Mouse (Mus musculus) embryonic facial prominence, embryonic 13.5 days (tissue): ENCODE data around the gene Nprl3. TPM values are rescaled to one million over a fixed set of nuclear protein-coding genes. Genes with fewer than 3 reads are reported as not detected.
"Not testable (repeated sequence)": the region's sequence is repeated elsewhere in the genome, so short reads cannot be mapped to it uniquely, and the experiment has no call there.

ENCODE experiments used
- ATAC-seq: fragments of 200-750 bp; cut with Nextera tagmentation; 2 replicates; pipeline ENCODE4 v1.8.0; 2017; ENCODE audit warnings: low read depth; ENCODE audit not compliant: insufficient number of reproducible peaks, insufficient read depth, low FRiP score, low TSS enrichment
- H3K27ac ChIP-seq: fragments of 300-500 bp; sonication (generic); 2 replicates; pipeline ENCODE4 v1.5.1; 2015; ENCODE audit warnings: moderate library complexity, mild to moderate bottlenecking, inconsistent platforms
- H3K27me3 ChIP-seq: fragments of 300-500 bp; sonication (generic); 2 replicates; pipeline ENCODE4 v1.6.1; 2015; ENCODE audit warnings: mild to moderate bottlenecking, inconsistent platforms
- H3K36me3 ChIP-seq: fragments of 300-500 bp; sonication (generic); 2 replicates; pipeline ENCODE4 v1.6.1; 2015; ENCODE audit warnings: mild to moderate bottlenecking, inconsistent platforms
- H3K4me1 ChIP-seq: fragments of 300-500 bp; sonication (generic); 2 replicates; pipeline ENCODE4 v1.6.1; 2015; ENCODE audit warnings: inconsistent platforms
- H3K4me2 ChIP-seq: fragments of 300-500 bp; sonication (generic); 2 replicates; pipeline ENCODE4 v1.6.1; 2015; ENCODE audit warnings: moderate library complexity, mild to moderate bottlenecking, inconsistent platforms
- H3K4me3 ChIP-seq: fragments of 300-500 bp; sonication (generic); 2 replicates; pipeline ENCODE4 v1.5.1; 2015; ENCODE audit warnings: mild to moderate bottlenecking, inconsistent platforms
- H3K9ac ChIP-seq: fragments of 300-500 bp; sonication (generic); 2 replicates; pipeline ENCODE4 v1.6.1; 2015; ENCODE audit warnings: mild to moderate bottlenecking, inconsistent platforms
- H3K9me3 ChIP-seq: fragments of 300-500 bp; sonication (generic); 2 replicates; pipeline ENCODE4 v1.6.1; 2016; ENCODE audit warnings: inconsistent platforms
- WGBS: fragments of 180-500 bp; shearing (Covaris S2); methylation state at CpG from one replicate; pipeline ENCODE4 v1.1.7; 2015; ENCODE audit warnings: mixed read lengths; 5-methylcytosine and 5-hydroxymethylcytosine counted together
- polyA plus RNA-seq: library from polyadenylated mRNA; unstranded; fragments of >200 nt; fragmentation: Nextera tagmentation; extraction: Ambion mirVana; gene quantifications from 2 replicates; pipeline ENCODE4 v1.2.1, GENCODE M21; 2015

The Nprl3 gene
- polyA plus RNA-seq = 42.6 and 46.9 TPM in 2 replicates

- H3K4me1 ChIP-seq = peaks cover 19% of the 10 kb centered on the region
- H3K27me3 ChIP-seq = no peaks in the 10 kb centered on the region
- peak within 1 kb of the TSS; percentile 97 for H3K9ac ChIP-seq
- WGBS = under 1% methylated on average over 54 of the region's 54 CpGs
- peak within 1 kb of the TSS; percentile 84 for H3K4me3 ChIP-seq
- peak within 1 kb of the TSS; percentile 59 for H3K4me2 ChIP-seq
- no peaks in the 10 kb centered on the region for H3K9me3 ChIP-seq
- peaks cover 6% of the 10 kb centered on the region for H3K36me3 ChIP-seq
- peak; percentile 98 for ATAC-seq
- H3K27ac ChIP-seq = peak within 1 kb of the TSS; percentile 96
Observed at GRCm38 (mm10) chr11:32267188-32267884, at the start of gene Nprl3. TSS of gene Nprl3 (minus strand) at chr11:32267707.

DNA sequence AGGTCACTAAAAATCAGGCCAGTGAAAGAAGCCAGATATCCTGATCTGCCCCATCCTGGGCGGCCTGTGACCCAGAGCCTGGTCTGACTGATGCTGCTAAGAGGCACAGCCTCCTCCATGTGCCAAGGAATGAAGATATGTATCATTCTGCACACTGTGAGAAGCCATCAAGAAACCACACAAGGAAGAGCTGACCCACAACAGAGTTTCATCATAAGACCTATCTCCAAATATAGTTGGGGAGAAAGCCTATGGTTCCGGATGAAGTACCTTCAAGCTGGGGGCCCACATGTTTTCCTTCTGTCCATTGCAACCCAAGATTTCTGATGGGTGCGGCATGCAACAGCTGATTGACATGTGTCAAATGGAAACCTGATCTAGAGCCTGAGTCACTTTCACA is 48.5 kb upstream of the Nprl3 start:
- no peak overlapping the region for H3K4me2 ChIP-seq
- H3K4me3 ChIP-seq = no peak overlapping the region
- no peaks in the 10 kb centered on the region for H3K9me3 ChIP-seq
- no peaks in the 10 kb centered on the region for H3K4me1 ChIP-seq
- no peak for ATAC-seq
- H3K27ac ChIP-seq = no peak overlapping the region
- 81% methylated on average over 3 of the region's 3 CpGs for WGBS
- no peak overlapping the region for H3K9ac ChIP-seq
- H3K36me3 ChIP-seq = no peaks in the 10 kb centered on the region
- H3K27me3 ChIP-seq = no peaks in the 10 kb centered on the region

GRCm38 (mm10) chr11:32309928-32310327 is 42.4 kb upstream of the Nprl3 start:
- Histone ChIP-seq H3K9me3 (no peaks in the 10 kb centered on the region), H3K27me3 (no peaks in the 10 kb centered on the region), H3K36me3 (no peaks in the 10 kb centered on the region), H3K4me1 (no peaks in the 10 kb centered on the region), H3K27ac (no peak overlapping the region), H3K9ac (no peak overlapping the region), H3K4me2 (no peak overlapping the region), H3K4me3 (no peak overlapping the region)
- ATAC-seq = no peak
- 63% methylated on average over 3 of the region's 3 CpGs for WGBS

DNA sequence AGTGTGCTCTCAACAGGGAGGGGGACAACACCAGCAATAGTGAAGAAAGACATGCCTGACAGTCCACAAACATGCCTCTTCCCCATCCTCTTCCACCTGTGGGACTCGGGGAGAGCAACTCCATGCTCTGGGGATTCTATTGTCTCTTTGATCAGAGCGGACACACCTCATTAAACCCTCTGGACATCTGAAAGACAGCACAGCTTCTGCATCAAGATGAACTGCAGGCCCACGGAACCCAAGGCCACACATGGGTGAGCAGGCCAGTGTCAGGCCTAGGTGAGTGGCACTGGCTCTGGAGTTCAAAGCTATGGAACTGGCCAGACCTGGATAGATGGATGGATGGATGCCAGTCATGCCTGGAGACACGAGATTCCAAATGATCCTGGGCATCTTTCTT is 41.9 kb upstream of the Nprl3 start:
- H3K36me3 ChIP-seq = no peaks in the 10 kb centered on the region
- WGBS = 59% methylated on average over 4 of the region's 4 CpGs
- no peak overlapping the region for H3K27ac ChIP-seq
- no peak for ATAC-seq
- no peaks in the 10 kb centered on the region for H3K27me3 ChIP-seq
- H3K4me2 ChIP-seq = no peak overlapping the region
- H3K4me3 ChIP-seq = no peak overlapping the region
- no peak overlapping the region for H3K9ac ChIP-seq
- H3K9me3 ChIP-seq = no peaks in the 10 kb centered on the region
- no peaks in the 10 kb centered on the region for H3K4me1 ChIP-seq

GRCm38 (mm10) chr11:32307006-32307405 is 39.5 kb upstream of the Nprl3 start:
- H3K4me3 ChIP-seq = no peak overlapping the region
- no peaks in the 10 kb centered on the region for H3K4me1 ChIP-seq
- no peaks in the 10 kb centered on the region for H3K36me3 ChIP-seq
- peaks cover 3% of the 10 kb centered on the region; the same call in 1 of the 2 replicates for H3K27me3 ChIP-seq
- H3K27ac ChIP-seq = no peak overlapping the region
- 79% methylated on average over 1 of the region's 1 CpGs for WGBS
- no peak for ATAC-seq
- H3K9me3 ChIP-seq = no peaks in the 10 kb centered on the region
- no peak overlapping the region for H3K9ac ChIP-seq
- H3K4me2 ChIP-seq = no peak overlapping the region

GRCm38 (mm10) chr11:32303455-32303854 is 35.9 kb upstream of the Nprl3 start:
- Histone ChIP-seq H3K4me1 (no peaks in the 10 kb centered on the region), H3K4me3 (no peak overlapping the region), H3K27ac (no peak overlapping the region), H3K9me3 (no peaks in the 10 kb centered on the region), H3K27me3 (peaks cover 20% of the 10 kb centered on the region), H3K36me3 (no peaks in the 10 kb centered on the region), H3K9ac (no peak overlapping the region), H3K4me2 (no peak overlapping the region)
- 86% methylated on average over 1 of the region's 1 CpGs for WGBS
- no peak for ATAC-seq

- Histone ChIP-seq H3K4me3 (no peak overlapping the region), H3K4me2 (no peak overlapping the region), H3K36me3 (no peaks in the 10 kb centered on the region), H3K4me1 (no peaks in the 10 kb centered on the region), H3K27ac (no peak overlapping the region), H3K9me3 (no peaks in the 10 kb centered on the region), H3K27me3 (peaks cover 20% of the 10 kb centered on the region), H3K9ac (no peak overlapping the region)
- no peak for ATAC-seq
- 42% methylated on average over 2 of the region's 2 CpGs for WGBS
Observed at GRCm38 (mm10) chr11:32302824-32303419, 35.4 kb upstream of the Nprl3 start.

GRCm38 (mm10) chr11:32301506-32301905 is 34.0 kb upstream of the Nprl3 start:
- H3K4me3 ChIP-seq = no peak overlapping the region
- WGBS = 73% methylated on average over 1 of the region's 1 CpGs
- H3K36me3 ChIP-seq = no peaks in the 10 kb centered on the region
- H3K4me2 ChIP-seq = no peak overlapping the region
- H3K27ac ChIP-seq = no peak overlapping the region
- no peaks in the 10 kb centered on the region for H3K9me3 ChIP-seq
- H3K27me3 ChIP-seq = peaks cover 20% of the 10 kb centered on the region
- no peak overlapping the region for H3K9ac ChIP-seq
- H3K4me1 ChIP-seq = no peaks in the 10 kb centered on the region
- ATAC-seq = no peak

- Histone ChIP-seq H3K9me3 (no peaks in the 10 kb centered on the region), H3K4me2 (peak overlapping the region; percentile 52), H3K27me3 (peaks cover 20% of the 10 kb centered on the region), H3K4me1 (no peaks in the 10 kb centered on the region), H3K36me3 (no peaks in the 10 kb centered on the region), H3K9ac (no peak overlapping the region), H3K27ac (no peak overlapping the region), H3K4me3 (peak overlapping the region; percentile 23)
- 50% methylated on average over 15 of the region's 17 CpGs for WGBS
- 0 out of 2 replicates have a peak, but pooled peaks have one; percentile 30 for ATAC-seq
Observed at GRCm38 (mm10) chr11:32300279-32301267, 33.1 kb upstream of the Nprl3 start.

- H3K36me3 ChIP-seq, H3K27ac ChIP-seq, ATAC-seq, H3K4me1 ChIP-seq, H3K9ac ChIP-seq, H3K9me3 ChIP-seq: not testable (repeated sequence)
- 5% methylated on average over 16 of the region's 16 CpGs for WGBS
- peak within 1 kb of the TSS; percentile 23 for H3K4me3 ChIP-seq
- peaks cover 22% of the 10 kb centered on the region for H3K27me3 ChIP-seq
- peak within 1 kb of the TSS; percentile 52 for H3K4me2 ChIP-seq
Observed at GRCm38 (mm10) chr11:32299865-32300264, 32.4 kb upstream of the Nprl3 start, which contains the start of gene Hbq1a. TSS of gene Hbq1a (plus strand) at chr11:32300069.

DNA sequence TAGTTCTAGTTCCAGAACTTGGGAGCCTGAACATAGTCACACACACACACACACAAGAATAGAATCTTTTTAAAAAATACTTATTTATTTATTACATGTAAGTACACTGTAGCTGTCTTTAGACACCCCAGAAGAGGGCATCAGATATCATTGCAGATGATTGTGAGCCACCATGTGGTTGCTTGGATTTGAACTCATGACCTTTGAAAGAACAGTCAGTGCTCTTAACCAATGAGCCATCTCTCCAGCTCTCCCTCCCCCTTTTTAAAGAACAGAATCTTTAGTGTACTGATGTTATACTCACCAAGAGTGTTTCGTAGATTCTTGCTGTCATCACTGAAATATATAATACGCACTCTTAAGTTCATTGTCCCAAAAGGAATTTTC is 31.0 kb upstream of the Nprl3 start:
- Histone ChIP-seq H3K4me2 (no peak overlapping the region), H3K4me1 (no peaks in the 10 kb centered on the region), H3K9ac (no peak overlapping the region), H3K9me3 (no peaks in the 10 kb centered on the region), H3K4me3 (no peak overlapping the region), H3K36me3 (no peaks in the 10 kb centered on the region), H3K27me3 (peaks cover 28% of the 10 kb centered on the region), H3K27ac (no peak overlapping the region)
- no peak for ATAC-seq
- 97% methylated on average over 2 of the region's 2 CpGs for WGBS
